Mouse (Mus musculus) erythroblast, embryonic 14.5 days (primary cell): ENCODE measurements around the gene Slc44a4. TPM values are rescaled to one million over a fixed set of nuclear protein-coding genes. Genes with fewer than 3 reads are reported as not detected.
A peak's percentile ranks its signal among the peaks of the same experiment; 100 is the strongest.

ENCODE experiments used
- H3K27me3 ChIP-seq: 2 replicates; pipeline ENCODE4 v1.6.1; 2012; ENCODE audit warnings: inconsistent platforms; ENCODE audit not compliant: control insufficient read depth
- H3K36me3 ChIP-seq: 2 replicates; pipeline ENCODE4 v1.6.1; 2012; ENCODE audit warnings: mild to moderate bottlenecking, inconsistent platforms; ENCODE audit not compliant: control insufficient read depth
- H3K4me1 ChIP-seq: 2 replicates; pipeline ENCODE4 v1.6.1; 2012; ENCODE audit warnings: inconsistent platforms; ENCODE audit not compliant: control insufficient read depth
- H3K4me3 ChIP-seq: replicated peaks from 2 replicates; pipeline ENCODE3; 2012; ENCODE audit warnings: moderate library complexity, mild to moderate bottlenecking, inconsistent platforms
- H3K9me3 ChIP-seq: 2 replicates; pipeline ENCODE4 v1.6.1; 2012; ENCODE audit warnings: low read length, inconsistent platforms, mixed read lengths; ENCODE audit not compliant: control insufficient read depth
- GATA1 ChIP-seq: IDR thresholded peaks from 2 replicates; pipeline ENCODE4 v1.6.1; 2012; ENCODE audit warnings: low read length, inconsistent platforms, mixed read lengths
- TAL1 ChIP-seq: IDR thresholded peaks from 3 replicates; pipeline ENCODE4 v1.6.1; 2012; ENCODE audit warnings: low read length, inconsistent platforms, mixed read lengths
- polyA plus RNA-seq: library from polyadenylated mRNA; stranded (reverse); fragments of >175 nt; gene quantifications from 2 replicates; pipeline ENCODE4 v1.2.3, GENCODE M21; 2012

The Slc44a4 gene
- not detected in 2 replicates for polyA plus RNA-seq

- no peak within 1 kb of the TSS for H3K4me3 ChIP-seq
- peaks cover 46% of the 10 kb centered on the region for H3K36me3 ChIP-seq
- no peak for TF ChIP-seq GATA1
- TF ChIP-seq TAL1: no peak
- H3K27me3 ChIP-seq: no peaks in the 10 kb centered on the region
- H3K9me3 ChIP-seq: no peaks in the 10 kb centered on the region
- H3K4me1 ChIP-seq: peaks cover 4% of the 10 kb centered on the region
Observed at GRCm38 (mm10) chr17:34913930-34914665, at the start of gene Slc44a4. Gene Slc44a4 (plus strand): TSS chr17:34914466.

- TF ChIP-seq TAL1 (no peak), GATA1 (no peak)
- Histone ChIP-seq H3K36me3 (no peaks in the 10 kb centered on the region; the same call in 1 of the 2 replicates), H3K27me3 (peaks cover 1% of the 10 kb centered on the region; the same call in 1 of the 2 replicates), H3K4me3 (no peak overlapping the region), H3K4me1 (no peaks in the 10 kb centered on the region), H3K9me3 (peaks cover 2% of the 10 kb centered on the region; the same call in 1 of the 2 replicates)
Observed at GRCm38 (mm10) chr17:34865981-34866380, 48.3 kb upstream of the Slc44a4 start.

- H3K9me3 ChIP-seq: peaks cover 3% of the 10 kb centered on the region; the same call in 1 of the 2 replicates
- H3K4me1 ChIP-seq: no peaks in the 10 kb centered on the region
- H3K4me3 ChIP-seq: no peak overlapping the region
- H3K27me3 ChIP-seq: peaks cover 6% of the 10 kb centered on the region
- TF ChIP-seq TAL1: no peak
- TF ChIP-seq GATA1: no peak
- no peaks in the 10 kb centered on the region; the same call in 1 of the 2 replicates for H3K36me3 ChIP-seq
Observed at GRCm38 (mm10) chr17:34874321-34874720, 39.9 kb upstream of the Slc44a4 start.

GRCm38 (mm10) chr17:34879336-34879879 lies 34.9 kb upstream of the Slc44a4 start, which contains the start of gene Zbtb12:
Gene Zbtb12 (plus strand): TSS chr17:34879483.
- H3K27me3 ChIP-seq: no peaks in the 10 kb centered on the region
- no peaks in the 10 kb centered on the region for H3K36me3 ChIP-seq
- TF ChIP-seq GATA1 (no peak), TAL1 (no peak)
- H3K9me3 ChIP-seq: no peaks in the 10 kb centered on the region
- no peak within 1 kb of the TSS for H3K4me3 ChIP-seq
- peaks cover 20% of the 10 kb centered on the region for H3K4me1 ChIP-seq

GRCm38 (mm10) chr17:34881166-34881565 lies 33.1 kb upstream of the Slc44a4 start:
- Histone ChIP-seq H3K4me1 (peaks cover 28% of the 10 kb centered on the region), H3K9me3 (no peaks in the 10 kb centered on the region), H3K4me3 (peak overlapping the region; percentile 41), H3K27me3 (no peaks in the 10 kb centered on the region), H3K36me3 (no peaks in the 10 kb centered on the region)
- TF ChIP-seq TAL1 (no peak), GATA1 (no peak)

- H3K27me3 ChIP-seq: no peaks in the 10 kb centered on the region
- peaks cover 30% of the 10 kb centered on the region for H3K4me1 ChIP-seq
- no peaks in the 10 kb centered on the region for H3K36me3 ChIP-seq
- TF ChIP-seq TAL1 (no peak), GATA1 (no peak)
- H3K9me3 ChIP-seq: no peaks in the 10 kb centered on the region
- H3K4me3 ChIP-seq: peak within 1 kb of the TSS; percentile 41
Observed at GRCm38 (mm10) chr17:34881683-34882310, 32.5 kb upstream of the Slc44a4 start, which contains the start of gene Gm20547. Gene Gm20547 (minus strand): TSS chr17:34882042.

- no peak overlapping the region for H3K4me3 ChIP-seq
- no peaks in the 10 kb centered on the region for H3K27me3 ChIP-seq
- TF ChIP-seq TAL1 (no peak), GATA1 (no peak)
- H3K9me3 ChIP-seq: no peaks in the 10 kb centered on the region
- peaks cover 30% of the 10 kb centered on the region for H3K4me1 ChIP-seq
- no peaks in the 10 kb centered on the region for H3K36me3 ChIP-seq
Observed at GRCm38 (mm10) chr17:34883332-34883731, 30.9 kb upstream of the Slc44a4 start.

GRCm38 (mm10) chr17:34884704-34885103 lies 29.6 kb upstream of the Slc44a4 start:
- Histone ChIP-seq H3K9me3 (no peaks in the 10 kb centered on the region), H3K4me3 (no peak overlapping the region), H3K27me3 (no peaks in the 10 kb centered on the region), H3K4me1 (peaks cover 30% of the 10 kb centered on the region), H3K36me3 (no peaks in the 10 kb centered on the region)
- TF ChIP-seq TAL1 (no peak), GATA1 (no peak)

- Histone ChIP-seq H3K4me3 (no peak overlapping the region), H3K27me3 (no peaks in the 10 kb centered on the region), H3K9me3 (no peaks in the 10 kb centered on the region), H3K36me3 (no peaks in the 10 kb centered on the region), H3K4me1 (peaks cover 32% of the 10 kb centered on the region)
- TF ChIP-seq TAL1 (no peak), GATA1 (no peak)
Observed at GRCm38 (mm10) chr17:34885615-34886014, 28.7 kb upstream of the Slc44a4 start.
